Mouse (Mus musculus): ENCODE data around the gene Gemin5.
"Not testable (repeated sequence)": the region's sequence is repeated elsewhere in the genome, so short reads cannot be mapped to it uniquely, and the experiment has no call there.

Gene Gemin5

DNA sequence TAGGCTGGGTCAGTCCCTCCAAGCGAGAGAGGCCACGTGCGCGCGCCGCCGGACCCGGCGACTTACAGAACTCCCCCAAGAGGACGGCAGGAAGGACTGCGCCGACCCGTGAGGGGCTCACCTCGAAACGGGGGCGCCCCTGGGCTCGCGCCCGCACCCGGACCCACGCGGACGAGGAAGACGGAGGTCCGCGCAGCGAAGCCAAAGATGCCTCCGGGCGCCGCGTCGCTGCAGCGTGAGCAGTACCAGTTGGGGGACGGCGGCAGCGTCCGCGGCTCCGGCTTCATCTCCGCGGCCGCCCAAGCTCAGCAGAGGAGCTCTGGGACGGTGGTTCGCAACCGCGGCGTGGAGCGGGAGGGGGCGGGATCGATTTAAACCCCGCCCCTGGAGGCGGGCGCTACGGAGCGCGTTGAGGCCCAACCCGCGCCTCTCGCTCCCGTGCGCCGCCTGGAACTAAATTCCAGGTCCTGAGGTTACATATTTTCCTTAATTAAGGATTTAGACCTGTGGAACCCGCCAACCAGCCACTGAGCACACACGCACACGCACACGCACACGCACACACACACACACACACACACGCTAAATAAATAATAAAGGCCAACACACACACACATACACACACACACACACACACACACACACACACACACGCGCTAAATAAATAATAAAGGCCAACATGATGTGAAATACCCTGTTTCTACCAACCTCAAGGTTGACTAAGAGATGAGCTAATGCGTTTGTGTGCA lies at the start of gene Gemin5:
Gene Gemin5 (minus strand): TSS at position 373 of the 749 bp plus-strand sequence.
- DNase-seq (ENCODE audit: low spot score in 2 of 2): peak; percentile 77 to 88

DNA sequence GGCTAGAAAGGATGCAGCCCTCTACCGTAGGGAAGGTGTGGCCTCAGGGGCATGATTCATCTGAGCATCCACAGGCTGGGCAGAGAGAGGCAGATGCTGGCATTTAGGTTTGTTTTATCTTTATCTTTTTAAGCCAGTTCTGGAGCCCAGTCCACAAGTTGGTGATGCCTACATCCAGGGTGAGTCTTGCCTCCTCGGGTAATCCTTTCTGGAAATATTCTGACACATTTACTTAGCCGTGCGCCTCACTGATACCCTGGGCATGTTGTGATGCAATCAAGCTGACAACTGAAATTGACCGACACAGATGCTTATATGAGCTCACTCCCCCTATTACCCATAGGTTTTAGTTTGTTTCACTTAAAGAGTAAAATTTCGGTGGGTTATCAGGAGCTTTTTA lies 48.5 kb upstream of the Gemin5 start:
- DNase-seq (ENCODE audit: low spot score in 2 of 2): no peak

DNA sequence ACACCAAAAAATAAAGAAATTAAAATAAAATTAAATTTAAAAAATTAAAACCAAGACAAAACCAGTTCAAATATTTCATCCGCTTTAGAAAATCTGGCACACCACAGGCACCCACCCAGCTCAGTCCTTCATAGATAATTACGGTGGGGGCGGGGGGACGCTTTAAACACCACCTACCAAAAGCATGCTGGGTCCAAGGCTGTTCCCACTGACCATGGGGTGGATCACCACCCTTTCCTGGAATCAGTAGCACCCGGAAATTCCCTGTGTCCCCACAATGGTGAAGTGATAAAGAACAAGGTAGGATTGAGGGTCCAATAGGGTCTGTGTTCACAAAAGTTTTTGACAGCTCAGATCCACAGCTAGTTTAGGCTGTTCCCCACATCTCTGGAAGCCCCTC lies 47.5 kb upstream of the Gemin5 start:
- no peak for DNase-seq (ENCODE audit: low spot score in 2 of 2)

DNA sequence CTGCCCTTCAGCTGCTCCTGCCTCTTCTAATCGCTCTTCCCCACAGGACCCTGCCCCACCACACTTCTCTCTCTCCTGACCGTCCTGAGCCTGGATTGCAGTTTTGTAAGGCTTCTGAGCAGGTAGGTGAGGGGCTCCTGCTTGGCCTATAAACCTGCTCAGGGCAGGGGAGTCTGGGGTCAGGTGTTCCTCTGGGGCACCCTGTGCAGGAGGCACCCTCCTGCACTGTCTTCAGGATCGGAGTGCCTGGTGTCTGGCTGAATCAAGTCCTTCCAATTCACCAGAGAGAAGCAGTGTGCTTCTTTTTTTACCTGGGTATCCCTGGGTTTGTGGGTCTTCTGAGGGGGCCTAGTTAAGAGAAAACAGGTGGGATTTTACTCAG lies 46.7 kb upstream of the Gemin5 start:
- not testable (repeated sequence) for DNase-seq (ENCODE audit: low spot score in 2 of 2)

DNA sequence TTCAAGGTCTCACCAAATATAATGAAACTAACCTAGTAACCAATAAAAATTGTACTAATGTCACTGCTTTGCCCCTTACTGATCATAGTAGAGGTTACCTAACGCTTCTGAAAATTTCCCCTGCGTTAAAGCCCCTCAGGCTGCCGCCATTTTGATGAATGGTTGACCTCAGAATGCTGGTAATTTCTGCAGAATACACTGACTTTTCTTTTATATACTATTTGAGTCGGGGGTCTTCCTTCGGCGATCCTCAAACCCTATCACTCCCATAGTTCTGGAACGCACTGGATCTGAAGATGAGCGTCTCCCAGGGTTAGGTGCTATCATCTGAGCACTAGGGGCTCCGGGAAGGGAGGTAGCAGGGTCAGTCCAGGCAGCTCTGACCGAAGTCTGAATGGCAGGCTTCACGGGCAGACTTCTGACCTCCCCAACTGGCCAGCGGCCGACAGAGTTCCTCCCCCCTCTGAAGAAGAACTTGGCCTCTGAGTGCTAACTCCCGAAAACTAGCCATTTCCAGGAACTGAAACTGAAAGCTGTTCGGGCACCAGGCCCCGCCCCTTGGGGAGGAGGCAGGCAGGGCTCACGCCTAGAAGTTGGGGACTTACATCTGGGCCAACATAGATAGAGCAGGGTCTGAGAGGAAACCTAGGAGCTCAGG lies 46.2 kb upstream of the Gemin5 start:
- DNase-seq (ENCODE audit: low spot score in 2 of 2): peak; percentile 77 to 79

DNA sequence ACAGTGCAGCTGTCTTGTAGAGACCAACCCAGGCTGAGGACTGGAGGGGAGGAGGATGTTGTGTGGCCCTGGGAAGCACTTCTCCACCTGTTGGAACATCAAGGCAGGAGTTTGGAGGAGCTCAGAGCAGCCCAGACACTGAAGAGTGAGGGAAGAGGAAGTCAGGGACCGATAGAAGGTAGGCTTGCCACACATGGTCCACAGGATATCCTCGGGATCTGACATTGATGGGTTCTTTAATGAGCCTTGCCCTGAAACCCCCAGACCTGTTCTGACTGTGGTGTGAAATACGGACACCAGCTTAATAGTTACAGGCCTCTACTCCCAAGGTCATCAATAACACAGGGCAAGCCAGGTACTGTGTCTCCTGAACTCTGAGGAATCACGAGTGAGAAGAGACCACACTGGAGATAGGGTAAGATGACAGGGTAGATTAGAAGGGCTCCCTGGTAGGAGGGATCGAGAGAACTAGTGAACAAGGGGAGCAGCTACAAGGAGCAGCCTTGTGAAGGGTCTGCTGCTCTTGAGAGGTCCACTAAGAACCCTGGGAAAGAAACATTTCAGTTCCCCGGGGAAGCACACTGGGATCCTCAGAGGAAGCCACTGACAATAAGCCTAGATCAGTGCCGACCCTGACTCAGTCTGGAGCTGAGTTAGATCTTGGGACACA lies 45.5 kb upstream of the Gemin5 start:
- no peak for DNase-seq (ENCODE audit: low spot score in 2 of 2)

- peak in 1 of 2 experiments; percentile 17 for DNase-seq (ENCODE audit: low spot score in 2 of 2)
Observed at GRCm38 (mm10) chr11:58211682-58212067, 43.3 kb upstream of the Gemin5 start.

DNA sequence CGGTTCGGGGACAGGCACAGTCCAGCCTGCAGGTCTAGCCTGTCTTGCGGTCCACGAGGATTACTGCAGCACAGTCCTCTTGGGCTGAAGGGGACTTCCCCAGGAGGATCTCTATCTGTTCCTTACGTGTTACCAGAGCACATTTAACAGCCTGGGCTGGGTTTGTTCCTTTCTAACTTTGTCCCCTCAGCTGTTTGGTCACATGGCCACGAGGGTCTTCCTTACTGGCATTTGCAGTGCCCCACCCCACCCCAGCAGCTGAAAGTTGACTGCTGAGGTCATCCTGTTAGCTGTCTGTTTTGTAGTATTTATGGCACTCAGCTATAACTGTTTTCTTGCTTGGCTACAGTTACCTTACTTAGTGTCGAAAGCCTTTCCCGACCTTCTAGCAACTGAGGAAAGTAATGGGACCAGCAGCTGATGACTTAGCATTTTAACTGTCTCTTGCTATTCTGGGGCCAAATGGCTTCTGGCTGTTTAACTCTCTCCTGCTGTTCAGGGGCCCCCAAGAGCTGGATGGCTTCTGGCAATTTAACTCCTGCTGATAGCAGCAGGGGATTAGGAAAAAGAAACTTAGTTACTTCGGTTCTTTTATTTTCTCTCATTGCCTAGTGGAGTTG lies 42.8 kb upstream of the Gemin5 start:
- DNase-seq (ENCODE audit: low spot score in 2 of 2): peak in 1 of 2 experiments; percentile 13

DNA sequence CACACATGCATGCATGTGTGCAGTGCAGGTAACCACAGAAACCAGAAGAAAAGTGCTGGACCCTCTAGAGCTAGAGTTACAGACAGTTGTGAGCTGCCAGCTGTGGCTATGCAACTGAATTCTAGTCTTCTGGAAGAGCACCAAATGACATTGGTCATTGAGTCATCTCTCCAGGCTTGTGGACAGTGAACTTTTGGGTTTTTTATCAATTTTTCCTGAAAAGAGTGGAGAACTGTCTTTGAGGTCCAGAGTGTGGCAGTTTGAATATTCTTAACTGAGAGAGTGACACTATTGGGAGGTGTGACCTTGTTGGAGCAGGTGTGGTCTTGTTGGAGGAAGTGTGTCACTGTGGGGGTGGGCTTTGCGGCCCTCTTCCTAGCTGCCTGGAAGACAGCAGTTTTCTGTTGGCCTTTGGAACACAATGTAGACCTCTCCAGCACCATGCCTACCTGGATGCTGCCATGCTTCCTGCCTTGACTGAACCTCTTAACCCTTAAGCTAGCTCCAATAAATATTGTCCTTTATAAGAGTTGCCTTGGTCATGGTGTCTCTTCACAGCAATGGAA lies 42.1 kb upstream of the Gemin5 start:
- peak in 1 of 2 experiments; percentile 41 for DNase-seq (ENCODE audit: low spot score in 2 of 2)

GRCm38 (mm10) chr11:58201052-58201451 lies 32.7 kb upstream of the Gemin5 start:
- DNase-seq (ENCODE audit: low spot score in 2 of 2): peak; percentile 46 to 48

- no peak for DNase-seq (ENCODE audit: low spot score in 2 of 2)
Observed at GRCm38 (mm10) chr11:58200226-58200625, 31.9 kb upstream of the Gemin5 start.

DNA sequence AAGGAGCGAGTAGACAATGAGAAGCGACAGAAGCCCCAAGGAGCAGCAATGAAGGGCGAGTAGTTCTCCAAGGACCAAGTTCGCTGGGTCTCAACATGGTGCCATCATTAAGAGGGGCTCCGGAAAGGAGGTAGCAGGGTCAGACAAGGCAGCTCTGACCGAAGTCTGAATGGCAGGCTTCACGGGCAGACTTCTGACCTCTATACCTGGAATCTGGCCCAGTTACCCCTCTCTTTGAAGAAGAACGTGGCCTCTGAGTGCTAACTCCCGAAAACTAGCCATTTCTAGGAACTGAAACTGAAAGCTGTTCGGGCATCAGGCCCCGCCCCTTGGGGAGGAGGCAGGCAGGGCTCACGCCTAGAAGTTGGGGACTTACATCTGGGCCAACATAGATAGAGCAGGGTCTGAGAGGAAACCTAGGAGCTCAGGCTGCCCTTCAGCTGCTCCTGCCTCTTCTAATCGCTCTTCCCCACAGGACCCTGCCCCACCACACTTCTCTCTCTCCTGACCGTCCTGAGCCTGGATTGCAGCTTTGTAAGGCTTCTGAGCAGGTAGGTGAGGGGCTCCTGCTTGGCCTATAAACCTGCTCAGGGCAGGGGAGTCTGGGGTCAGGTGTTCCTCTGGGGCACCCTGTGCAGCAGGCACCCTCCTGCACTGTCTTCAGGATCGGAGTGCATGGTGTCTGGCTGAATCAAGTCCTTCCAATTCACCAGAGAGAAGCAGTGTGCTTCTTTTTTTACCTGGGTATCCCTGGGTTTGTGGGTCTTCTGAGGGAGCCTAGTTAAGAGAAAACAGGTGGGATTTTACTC lies 31.1 kb upstream of the Gemin5 start, which contains the start of the genes Igtp and Irgm2:
Gene Igtp (plus strand): TSS at position 328 of the 809 bp plus-strand sequence.
Gene Irgm2 (plus strand): TSS at position 390 of the 809 bp plus-strand sequence.
- DNase-seq (ENCODE audit: low spot score in 2 of 2): peak; percentile 77 to 81

DNA sequence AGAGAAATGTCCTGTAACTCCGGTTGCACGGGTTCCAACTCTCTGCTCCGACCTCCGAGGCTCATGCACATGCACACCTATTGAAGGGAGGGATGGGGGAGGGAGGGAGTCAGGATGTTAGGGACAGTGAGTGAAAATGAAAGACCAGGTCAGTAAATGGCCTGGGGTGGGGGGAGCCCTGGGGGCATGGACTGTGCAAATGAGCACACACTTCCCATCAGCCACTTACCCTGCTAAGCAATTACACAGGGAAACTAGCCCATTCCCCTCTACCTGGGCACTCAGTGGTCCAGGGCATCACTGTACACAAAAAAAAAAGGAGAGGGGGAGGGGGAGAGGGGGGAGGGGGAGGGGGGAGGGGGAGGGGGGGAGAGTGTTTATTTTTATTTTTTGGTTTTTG lies 30.3 kb upstream of the Gemin5 start:
- DNase-seq (ENCODE audit: low spot score in 2 of 2): no peak

- DNase-seq (ENCODE audit: low spot score in 2 of 2): no peak
Observed at GRCm38 (mm10) chr11:58193860-58194520, 25.7 kb upstream of the Gemin5 start.

DNA sequence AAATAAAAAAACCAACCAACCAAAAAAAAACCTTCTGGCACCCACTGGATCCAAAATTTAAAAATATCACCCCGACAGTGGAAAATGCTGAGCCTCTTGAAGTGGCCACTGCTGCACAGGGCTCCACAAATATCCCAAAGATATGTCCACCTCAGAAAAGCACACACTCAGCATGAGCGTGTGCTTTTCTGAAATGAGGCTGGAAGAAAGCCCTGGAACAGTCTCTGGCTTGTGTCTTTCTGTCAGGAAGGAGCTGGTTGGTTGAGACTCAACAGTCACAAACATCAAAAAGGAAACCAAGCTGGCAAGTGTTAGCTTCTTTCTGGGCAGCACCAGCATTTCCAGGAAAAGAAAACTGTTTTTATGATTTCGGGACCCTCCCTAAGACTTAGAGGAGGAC lies 25.0 kb upstream of the Gemin5 start:
- DNase-seq (ENCODE audit: low spot score in 2 of 2): no peak

DNA sequence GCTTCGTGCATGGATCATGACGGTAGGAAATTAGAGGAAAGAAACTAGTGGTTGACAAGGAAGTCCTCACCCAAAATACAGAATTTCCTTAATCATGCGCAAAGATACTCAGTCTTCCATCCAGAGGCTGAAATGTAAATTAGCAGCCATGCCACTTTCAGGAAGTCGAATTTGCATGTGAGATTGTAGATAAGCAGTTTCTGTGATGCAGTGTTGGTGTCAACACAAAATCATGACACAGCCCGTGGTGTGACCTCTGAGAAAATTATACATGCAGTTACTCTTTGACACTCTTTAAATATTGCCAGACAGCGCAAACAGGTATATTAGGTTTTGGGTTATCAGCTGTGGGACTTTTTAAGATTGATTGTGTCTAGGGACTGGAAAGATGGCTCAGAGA lies 21.3 kb upstream of the Gemin5 start:
- no peak for DNase-seq (ENCODE audit: low spot score in 2 of 2)

- no peak for DNase-seq (ENCODE audit: low spot score in 2 of 2)
Observed at GRCm38 (mm10) chr11:58183579-58183978, 15.2 kb upstream of the Gemin5 start.

GRCm38 (mm10) chr11:58180756-58181155 lies 12.4 kb upstream of the Gemin5 start:
- DNase-seq (ENCODE audit: low spot score in 2 of 2): no peak

DNA sequence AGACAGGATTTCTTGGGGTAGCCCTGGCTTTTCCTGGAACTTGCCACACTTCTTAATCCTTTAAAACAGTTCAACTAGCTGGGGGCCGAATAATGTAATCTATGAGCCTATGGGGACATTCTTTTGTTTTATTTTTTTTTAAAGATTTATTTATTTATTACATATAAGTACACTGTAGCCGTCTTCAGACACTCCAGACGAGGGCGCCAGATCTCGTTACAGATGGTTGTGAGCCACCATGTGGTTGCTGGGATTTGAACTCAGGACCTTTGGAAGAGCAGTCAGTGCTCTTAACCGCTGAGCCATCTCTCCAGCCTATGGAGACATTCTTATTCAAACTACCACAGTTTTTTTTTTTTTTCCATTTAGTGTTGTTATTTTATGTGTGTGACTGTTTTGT lies 11.6 kb upstream of the Gemin5 start:
- DNase-seq (ENCODE audit: low spot score in 2 of 2): not testable (repeated sequence)

GRCm38 (mm10) chr11:58179563-58179962 lies 11.2 kb upstream of the Gemin5 start:
- DNase-seq (ENCODE audit: low spot score in 2 of 2): peak; percentile 59 to 81
